Mouse (Mus musculus): ENCODE data around the gene Thoc5. TPM values are rescaled to one million over a fixed set of nuclear protein-coding genes. Genes with fewer than 3 reads are reported as not detected.

Thoc5 gene
- polyA plus RNA-seq, 1 experiment from 2014 or later = 33.4 TPM

DNA sequence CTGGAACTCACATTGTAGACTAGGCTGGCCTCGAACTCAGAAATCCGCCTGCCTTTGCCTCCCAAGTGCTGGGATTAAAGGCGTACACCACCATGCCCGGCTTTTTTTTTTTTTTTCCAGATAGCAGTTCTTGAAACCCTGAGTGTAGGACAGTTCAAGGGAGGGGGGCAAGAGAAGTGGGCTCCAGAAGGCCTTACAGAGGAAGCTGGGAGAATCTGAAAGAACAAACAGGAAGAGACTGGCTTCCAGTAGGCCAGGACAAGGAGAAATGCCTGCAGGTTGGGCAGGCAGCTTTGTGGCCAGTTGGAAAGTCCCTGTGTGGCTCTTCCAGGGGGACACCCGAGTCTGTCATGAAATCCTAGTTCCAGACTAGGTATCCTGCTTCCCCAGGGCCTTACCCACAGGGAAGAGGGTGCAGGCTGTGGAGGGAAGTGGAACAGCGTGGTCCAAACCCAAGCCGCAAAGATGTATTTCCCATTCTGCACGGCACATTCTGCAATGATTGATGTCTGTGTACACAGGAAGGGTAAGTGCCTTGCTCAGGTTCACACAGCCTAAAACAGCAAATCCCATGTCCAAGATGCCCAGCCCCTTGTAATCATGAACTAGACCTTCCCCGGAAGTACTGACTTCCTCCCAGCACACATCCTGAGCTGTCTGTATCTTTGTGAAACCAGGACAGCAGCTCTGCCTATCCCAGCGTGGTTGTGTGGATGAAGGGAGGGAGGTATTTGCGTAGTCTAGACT lies 79.4 kb downstream of the Thoc5 start:
- Histone ChIP-seq H3K4me3 (ENCODE audit: inconsistent target) (no peak overlapping the region), H3K79me2 (ENCODE audit: inconsistent target) (no peaks in the 10 kb centered on the region), H3K27ac (peak overlapping the region; percentile 27), H3K36me3 (ENCODE audit: inconsistent target) (no peaks in the 10 kb centered on the region)
- WGBS (ENCODE audit: missing documents) = 32% methylated on average over 11 of the region's 11 CpGs

DNA sequence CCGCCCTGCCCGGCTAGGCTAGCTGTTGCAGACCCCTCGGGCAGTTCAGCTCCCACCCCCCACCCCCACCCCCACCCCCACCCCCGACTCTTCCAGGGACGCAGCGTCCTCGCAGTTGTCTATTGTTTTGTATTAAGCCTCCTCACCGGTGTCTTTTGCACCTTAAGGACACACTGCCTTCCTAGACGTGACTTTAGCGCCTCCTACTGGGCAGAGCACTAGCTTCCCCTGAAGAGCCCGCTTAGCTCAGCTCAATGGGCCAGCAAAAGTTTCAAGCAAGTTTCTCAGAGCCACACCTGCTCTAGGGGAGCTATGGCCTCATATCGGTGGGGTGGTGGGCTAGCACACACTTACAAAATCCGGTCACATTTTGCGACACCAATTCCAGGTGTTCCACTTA lies 80.5 kb downstream of the Thoc5 start:
- Histone ChIP-seq H3K27ac (no peak overlapping the region), H3K79me2 (ENCODE audit: inconsistent target) (no peaks in the 10 kb centered on the region), H3K36me3 (ENCODE audit: inconsistent target) (no peaks in the 10 kb centered on the region), H3K4me3 (ENCODE audit: inconsistent target) (no peak overlapping the region)
- 20% methylated on average over 12 of the region's 14 CpGs for WGBS (ENCODE audit: missing documents)

Other genes starting within 250 kb of the Thoc5 start
- 160 to 375 TPM (median 326 TPM) in 3 replicates for gene Uqcr10, start 191.0 kb upstream of the Thoc5 start, polyA plus RNA-seq (2018)
- 12.8 to 30.5 TPM (median 29.0 TPM) in 3 replicates for gene Zmat5, start 190.6 kb upstream of the Thoc5 start, polyA plus RNA-seq (2018)
- 0.04 TPM in 1 of 3 replicates, not detected in the others for gene Cabp7, start 148.5 kb upstream of the Thoc5 start, polyA plus RNA-seq (2018)
- gene Nf2, start 45.8 kb upstream of the Thoc5 start, polyA plus RNA-seq (2018) = 42.7 to 60.3 TPM (median 44.6 TPM) in 3 replicates
- 1.7 to 4.1 TPM (median 2.3 TPM) in 3 replicates for gene Nipsnap1, start 21.4 kb upstream of the Thoc5 start, polyA plus RNA-seq (2018)
- gene Nefh, start 52.7 kb downstream of the Thoc5 start, polyA plus RNA-seq (2018) = 0.11 to 0.14 TPM in 2 of 3 replicates, not detected in the other
- gene Ap1b1, start 91.5 kb downstream of the Thoc5 start, polyA plus RNA-seq (2018) = 127 to 179 TPM (median 133 TPM) in 3 replicates
- gene Rasl10a, start 162.8 kb downstream of the Thoc5 start, polyA plus RNA-seq (2018) = not detected in 3 replicates
- 29.9 to 46.7 TPM (median 32.6 TPM) in 3 replicates for gene Gas2l1, start 170.0 kb downstream of the Thoc5 start, polyA plus RNA-seq (2018)
- 7.5 to 13.4 TPM (median 8.4 TPM) in 3 replicates for gene Rhbdd3, start 203.6 kb downstream of the Thoc5 start, polyA plus RNA-seq (2018)
- gene Ewsr1, start 203.9 kb downstream of the Thoc5 start, polyA plus RNA-seq (2018) = 241 to 1,448 TPM (median 260 TPM) in 3 replicates

Data from macrophage (primary cell).